Mouse (Mus musculus) right cerebral cortex, postnatal 10 days (tissue): ENCODE data around the gene Rad51b.
A peak's percentile ranks its signal among the peaks of the same experiment; 100 is the strongest.

ENCODE experiments used
- DNase-seq, 2 experiments: peaks; one replicate each; pipeline ENCODE4 v3.0.0; 2021; ENCODE audit warnings: low spot score in 2 of 2

Rad51b gene

GRCm38 (mm10) chr12:79492175-79492574 is 195.1 kb downstream of the Rad51b start:
- no peak for DNase-seq

- no peak for DNase-seq
Measured at GRCm38 (mm10) chr12:79492613-79493012, 195.5 kb downstream of the Rad51b start.

DNA sequence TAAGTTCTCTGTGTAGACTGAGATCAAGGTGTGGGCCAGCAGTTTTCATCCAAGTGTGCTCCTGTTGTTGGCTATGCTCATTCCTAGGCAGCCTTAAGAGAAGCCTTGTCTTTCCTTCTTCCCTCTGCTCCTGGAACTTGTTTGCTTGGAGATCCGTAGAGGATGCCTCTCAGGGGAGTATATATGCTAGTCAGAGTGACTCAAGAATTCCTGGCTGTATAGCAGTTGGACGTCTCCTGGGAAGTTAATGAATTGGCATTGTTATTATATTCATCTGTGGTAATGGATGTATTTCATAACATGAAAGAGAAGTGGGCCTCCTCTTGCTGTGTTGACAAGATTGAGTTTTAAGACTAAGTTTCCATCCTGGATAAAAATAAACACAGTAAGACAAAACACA is 196.4 kb downstream of the Rad51b start:
- no peak for DNase-seq

DNA sequence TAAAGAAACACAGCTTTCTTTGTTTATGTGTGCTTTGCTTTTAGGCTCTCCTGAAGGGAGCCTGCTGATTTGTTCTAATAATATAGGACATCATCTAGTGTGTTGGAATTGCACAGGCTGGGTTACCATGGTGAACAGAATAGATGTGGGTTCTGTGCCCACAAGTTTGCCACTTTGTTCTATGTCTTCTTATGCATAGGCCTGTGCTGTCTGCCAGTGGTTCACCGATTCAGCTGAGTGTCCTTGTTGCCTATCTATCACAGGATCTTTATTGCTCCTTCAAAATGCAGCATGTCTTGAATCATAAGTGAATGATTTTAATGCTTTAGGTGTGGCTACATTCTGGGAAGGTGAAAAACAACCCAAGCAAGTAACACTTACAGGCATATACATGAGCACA is 201.2 kb downstream of the Rad51b start:
- DNase-seq = no peak

GRCm38 (mm10) chr12:79499809-79500208 is 202.7 kb downstream of the Rad51b start:
- no peak for DNase-seq

GRCm38 (mm10) chr12:79501877-79502276 is 204.8 kb downstream of the Rad51b start:
- DNase-seq = no peak

DNA sequence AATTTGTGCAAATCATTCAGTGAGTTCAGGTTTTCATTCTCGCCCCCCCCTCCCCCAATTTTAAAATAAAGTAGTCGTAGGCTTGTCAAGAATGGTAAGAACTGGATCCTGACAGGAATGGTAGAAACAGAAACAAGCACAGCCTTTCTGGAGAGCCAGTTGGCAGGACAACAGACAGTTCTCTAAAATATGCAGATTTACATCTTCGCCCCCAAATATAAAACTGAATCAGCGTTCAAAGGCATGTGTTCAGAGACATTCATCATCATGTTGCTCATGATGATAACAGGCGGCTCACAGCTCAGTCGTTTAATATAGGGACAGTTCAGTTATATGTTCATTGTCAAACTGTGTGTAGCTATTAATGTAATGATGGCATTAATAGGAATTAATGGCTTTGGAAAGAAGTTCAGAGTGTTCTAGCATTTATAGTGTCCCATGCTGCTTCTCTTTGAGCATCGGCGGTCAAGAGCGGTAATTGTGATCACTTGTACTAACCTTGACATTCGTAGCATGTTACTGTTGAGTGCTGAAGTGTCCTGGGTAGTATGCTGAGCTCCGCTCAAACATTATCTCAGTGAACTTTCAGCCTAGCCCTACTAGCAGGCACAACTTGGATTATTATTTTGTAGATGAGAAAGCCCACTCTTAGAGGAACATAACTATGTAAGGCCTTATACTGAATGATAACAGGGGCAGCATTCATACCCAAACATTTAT is 205.9 kb downstream of the Rad51b start:
- DNase-seq = peak in 1 of 2 experiments; percentile 52

- DNase-seq = peak; percentile 26 to 36
Measured at GRCm38 (mm10) chr12:79503582-79504515, 206.8 kb downstream of the Rad51b start.

DNA sequence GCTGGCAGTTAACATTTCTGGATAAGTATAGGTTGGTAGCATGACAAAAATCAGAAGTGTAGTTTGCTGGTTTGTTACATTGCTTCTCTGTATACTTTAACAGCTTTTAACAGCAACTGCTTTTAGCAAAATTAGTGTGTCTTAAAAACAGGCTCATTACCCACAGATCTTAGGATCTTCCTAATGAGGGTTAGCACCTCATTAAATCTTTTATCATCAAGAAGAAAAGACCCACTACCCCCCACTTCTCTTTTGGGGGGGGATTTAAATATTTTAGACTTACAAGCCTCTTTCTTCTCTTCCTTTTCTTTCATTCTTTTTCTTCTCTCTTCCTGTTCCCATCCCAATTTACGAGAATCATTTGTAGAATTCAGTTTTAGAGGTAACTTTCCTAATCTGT is 207.6 kb downstream of the Rad51b start:
- no peak for DNase-seq

DNA sequence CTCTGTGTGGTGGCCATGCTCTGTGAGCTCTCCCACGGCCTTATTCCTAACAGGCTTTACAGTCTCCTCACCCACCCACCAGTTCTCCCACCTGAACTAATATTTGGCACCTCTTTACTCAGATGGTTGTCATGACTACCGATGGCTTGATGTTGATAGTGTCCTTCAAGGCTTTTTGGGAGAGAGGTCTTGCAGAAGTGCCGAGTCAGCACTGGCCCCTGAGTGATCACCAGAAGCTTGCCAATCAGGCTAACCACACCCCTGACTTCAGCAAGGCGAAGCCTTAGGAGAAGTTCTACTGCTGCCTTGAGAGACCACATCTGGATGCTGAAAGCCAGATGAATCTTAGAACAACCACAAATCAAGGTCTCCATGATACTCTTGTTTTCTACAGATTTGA is 209.3 kb downstream of the Rad51b start:
- no peak for DNase-seq

- peak; percentile 52 to 54 for DNase-seq
Measured at GRCm38 (mm10) chr12:79507141-79507681, 210.1 kb downstream of the Rad51b start.

GRCm38 (mm10) chr12:79511454-79512204 is 214.5 kb downstream of the Rad51b start:
- peak; percentile 67 to 75 for DNase-seq

DNA sequence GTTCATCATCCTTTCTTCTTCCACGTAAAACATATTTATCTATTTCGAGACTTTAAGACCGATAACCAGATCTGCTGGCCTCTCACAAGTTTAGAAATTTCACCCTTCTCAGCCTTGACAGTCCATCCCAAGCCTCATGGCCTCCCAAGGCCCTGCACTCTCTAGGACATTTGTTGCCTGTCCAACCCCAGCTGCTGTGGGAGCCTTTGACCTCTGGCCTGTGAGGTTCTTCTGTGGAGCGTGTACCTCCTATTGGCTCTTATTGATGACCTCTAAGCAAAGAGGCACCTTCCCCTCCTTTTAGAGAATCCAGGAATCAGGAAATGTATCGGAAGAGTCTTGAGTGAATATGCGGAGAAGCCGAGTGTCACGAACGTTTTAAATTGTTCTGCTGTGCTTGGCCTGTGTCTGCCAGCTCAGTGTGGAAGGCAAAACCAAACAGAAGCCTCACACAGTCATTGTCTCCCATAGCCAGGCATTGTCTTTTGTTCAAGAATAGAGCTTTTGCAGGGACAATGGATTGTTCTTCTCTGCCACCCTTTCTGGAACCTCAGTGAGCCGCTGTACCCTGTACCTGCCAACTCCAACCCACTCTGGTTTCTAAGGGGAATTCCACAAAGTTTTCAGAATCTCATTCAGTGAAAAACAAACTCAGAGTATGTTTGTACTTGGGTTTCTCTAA is 215.3 kb downstream of the Rad51b start:
- DNase-seq = no peak

GRCm38 (mm10) chr12:79512982-79513681 is 216.1 kb downstream of the Rad51b start:
- no peak for DNase-seq

GRCm38 (mm10) chr12:79514680-79515079 is 217.6 kb downstream of the Rad51b start:
- DNase-seq = no peak

GRCm38 (mm10) chr12:79522374-79522773 is 225.3 kb downstream of the Rad51b start:
- DNase-seq = no peak

DNA sequence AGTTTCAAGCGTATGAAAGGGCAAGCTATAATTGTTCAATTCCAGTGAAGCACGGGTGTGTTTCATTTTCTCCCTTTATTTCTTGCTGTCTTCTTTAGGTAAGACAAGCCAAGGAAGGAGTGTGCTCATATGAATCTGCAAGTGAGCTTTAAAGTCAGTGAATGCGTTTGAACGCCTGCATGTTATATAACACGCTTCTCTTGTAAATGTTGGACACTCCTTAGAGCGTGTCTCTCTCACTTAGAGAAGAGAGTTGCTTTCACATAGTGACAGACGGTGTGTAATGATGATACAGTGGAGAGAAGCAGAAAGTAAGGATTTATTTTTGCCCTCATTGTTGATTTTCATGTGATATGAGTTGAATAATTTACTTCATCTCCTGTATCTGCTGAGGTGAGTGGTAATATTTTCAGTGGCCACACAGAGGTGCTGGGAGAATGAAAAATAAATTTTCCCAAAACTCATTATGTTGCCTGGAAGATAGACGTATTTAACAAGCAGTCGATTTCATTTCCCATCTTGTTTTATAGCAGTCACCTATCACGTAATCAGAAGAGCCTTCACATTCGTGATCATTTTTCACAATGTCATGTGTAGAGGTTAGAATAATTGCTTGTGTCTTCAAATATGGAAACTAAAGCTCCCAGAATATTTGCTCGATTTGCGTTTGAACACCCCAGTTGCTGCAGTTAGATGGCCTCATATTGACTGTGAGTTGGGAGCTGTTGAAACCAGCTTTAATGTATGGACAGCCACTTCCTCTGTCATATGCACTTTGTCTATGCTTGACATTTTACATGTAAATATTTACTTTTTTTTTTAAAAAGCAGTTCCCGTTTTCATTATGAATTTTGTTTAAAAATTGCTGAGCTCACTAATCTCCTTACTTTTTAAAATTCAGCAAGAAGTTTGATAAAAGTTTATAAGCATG is 228.1 kb downstream of the Rad51b start:
- no peak for DNase-seq

GRCm38 (mm10) chr12:79525872-79526271 is 228.8 kb downstream of the Rad51b start:
- no peak for DNase-seq

GRCm38 (mm10) chr12:79527222-79527621 is 230.1 kb downstream of the Rad51b start:
- DNase-seq = no peak
